Mouse (Mus musculus): Measurements from ENCODE around the gene Immp1l. TPM values are rescaled to one million over a fixed set of nuclear protein-coding genes. Genes with fewer than 3 reads are reported as not detected.
A peak's percentile ranks its signal among the peaks of the same experiment; 100 is the strongest.

The Immp1l gene
- polyA plus RNA-seq, 1 experiment from 2014 or later, result 139 TPM

DNA sequence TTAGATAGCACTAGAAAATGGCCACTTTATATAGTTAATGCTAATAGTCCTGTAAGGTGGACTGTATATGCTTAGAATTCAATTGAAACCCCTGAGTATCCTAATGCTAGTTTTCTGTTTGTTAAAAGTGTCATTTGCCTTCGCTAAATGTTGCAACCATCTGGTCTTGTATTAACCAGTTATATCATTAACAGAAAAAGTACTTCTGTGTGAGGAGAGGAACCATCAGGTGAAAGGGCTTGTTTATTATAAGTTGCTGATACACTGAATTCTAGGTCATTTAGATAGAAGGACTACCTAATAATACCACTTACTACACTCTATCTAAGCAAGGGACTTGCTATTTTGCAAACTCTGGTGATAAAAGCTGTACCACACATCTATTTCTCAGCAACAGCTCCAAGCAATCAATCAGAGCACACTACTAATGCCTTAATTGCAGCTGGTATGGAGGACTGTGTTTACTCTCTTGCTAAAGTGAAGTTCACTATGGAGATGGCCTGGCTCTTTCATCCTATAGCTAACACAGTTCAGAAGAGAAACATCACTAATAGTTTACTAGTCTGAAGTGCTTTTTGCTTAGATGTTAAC is 47.0 kb downstream of the Immp1l start:
- Histone ChIP-seq H3K4me2 (no peak overlapping the region), H3K27me3 (no peaks in the 10 kb centered on the region), H3K4me1 (replicated peaks) (no peaks in the 10 kb centered on the region), H3K4me3 (replicated peaks) (no peak overlapping the region), H3K9me3 (no peaks in the 10 kb centered on the region), H3K36me3 (no peaks in the 10 kb centered on the region), H3K27ac (no peak overlapping the region), H3K9ac (replicated peaks) (no peak overlapping the region)
- no peak for ATAC-seq (ENCODE audit: insufficient number of reproducible peaks, insufficient read depth, low FRiP score, low TSS enrichment, low read depth)
- WGBS, result 87% methylated on average over 1 of the region's 1 CpGs

DNA sequence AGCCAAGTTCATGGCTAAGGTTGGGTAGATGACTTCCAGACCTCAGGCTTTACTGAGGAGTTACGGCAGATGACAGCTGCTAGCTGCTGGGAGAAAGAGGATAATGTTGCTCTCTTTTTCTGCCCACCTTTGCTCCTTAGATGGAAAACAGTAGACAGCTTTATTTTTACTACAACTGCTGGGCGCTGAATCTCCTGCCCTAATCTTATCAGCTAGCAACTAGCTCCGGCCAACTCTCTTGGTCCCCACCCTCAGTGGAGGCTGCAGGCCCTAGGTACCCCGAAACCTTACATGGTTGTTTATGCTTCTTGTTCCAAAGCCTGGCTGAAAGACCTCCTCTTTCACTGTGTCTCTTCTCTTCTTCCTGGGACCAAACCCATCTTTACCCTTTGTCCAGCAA is 49.4 kb downstream of the Immp1l start:
- Histone ChIP-seq H3K27me3 (no peaks in the 10 kb centered on the region), H3K9me3 (no peaks in the 10 kb centered on the region), H3K4me2 (no peak overlapping the region), H3K4me1 (replicated peaks) (no peaks in the 10 kb centered on the region), H3K27ac (no peak overlapping the region), H3K4me3 (replicated peaks) (no peak overlapping the region), H3K9ac (replicated peaks) (no peak overlapping the region), H3K36me3 (no peaks in the 10 kb centered on the region)
- WGBS, result 85% methylated on average over 4 of the region's 4 CpGs
- ATAC-seq (ENCODE audit: insufficient number of reproducible peaks, insufficient read depth, low FRiP score, low TSS enrichment, low read depth), result no peak

DNA sequence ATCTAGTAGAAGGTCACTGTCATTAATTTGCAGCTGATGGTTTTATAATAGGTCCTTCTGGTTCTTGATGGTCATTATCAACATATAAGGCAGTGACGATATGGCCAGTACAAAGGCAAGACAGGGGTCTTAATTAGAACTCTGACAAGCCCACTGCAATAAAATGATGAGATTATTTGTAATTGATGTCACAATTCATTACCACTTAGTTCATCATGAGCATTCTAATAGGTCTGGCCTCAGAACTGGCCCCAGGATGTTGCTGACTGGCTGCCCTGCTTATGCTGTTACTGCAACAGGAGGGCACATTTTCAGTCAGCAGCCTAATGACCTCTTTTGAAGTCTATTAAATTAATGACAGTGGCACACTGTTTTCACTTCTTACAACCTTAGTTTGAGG is 59.0 kb downstream of the Immp1l start:
- H3K4me1 ChIP-seq (replicated peaks), result no peaks in the 10 kb centered on the region
- no peaks in the 10 kb centered on the region for H3K9me3 ChIP-seq
- ATAC-seq (ENCODE audit: insufficient number of reproducible peaks, insufficient read depth, low FRiP score, low TSS enrichment, low read depth), result no peak
- peaks cover 26% of the 10 kb centered on the region for H3K36me3 ChIP-seq
- no peak overlapping the region for H3K9ac ChIP-seq (replicated peaks)
- 61% methylated on average over 1 of the region's 1 CpGs for WGBS
- no peak overlapping the region for H3K4me3 ChIP-seq (replicated peaks)
- no peaks in the 10 kb centered on the region for H3K27me3 ChIP-seq
- H3K4me2 ChIP-seq, result no peak overlapping the region
- H3K27ac ChIP-seq, result no peak overlapping the region

DNA sequence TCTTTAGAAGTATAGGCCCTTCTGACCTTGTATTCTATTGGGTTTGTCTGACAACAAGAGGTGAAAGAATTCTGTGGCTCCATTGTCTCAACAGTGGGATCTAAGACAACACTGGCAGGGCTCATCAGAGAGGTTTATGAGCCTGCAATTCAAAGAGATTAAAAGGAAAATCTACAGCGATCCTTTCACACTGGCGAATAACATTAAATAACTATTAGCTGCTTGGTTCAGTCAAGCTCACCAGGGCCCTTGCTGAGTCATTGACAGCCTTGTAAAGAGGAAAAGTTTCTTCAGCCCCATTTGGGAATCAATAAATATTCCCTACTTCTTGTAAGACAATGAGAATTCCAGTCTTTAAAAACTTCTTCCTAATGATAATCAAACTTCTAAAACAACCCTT is 69.5 kb downstream of the Immp1l start:
- Histone ChIP-seq H3K4me1 (replicated peaks) (peaks cover 6% of the 10 kb centered on the region; the same call in 1 of the 2 replicates), H3K36me3 (peaks cover 14% of the 10 kb centered on the region), H3K4me2 (no peak overlapping the region), H3K9ac (replicated peaks) (no peak overlapping the region), H3K4me3 (replicated peaks) (no peak overlapping the region), H3K27ac (no peak overlapping the region), H3K27me3 (no peaks in the 10 kb centered on the region), H3K9me3 (no peaks in the 10 kb centered on the region)
- no peak for ATAC-seq (ENCODE audit: insufficient number of reproducible peaks, insufficient read depth, low FRiP score, low TSS enrichment, low read depth)
- 7% methylated on average over 2 of the region's 2 CpGs for WGBS

DNA sequence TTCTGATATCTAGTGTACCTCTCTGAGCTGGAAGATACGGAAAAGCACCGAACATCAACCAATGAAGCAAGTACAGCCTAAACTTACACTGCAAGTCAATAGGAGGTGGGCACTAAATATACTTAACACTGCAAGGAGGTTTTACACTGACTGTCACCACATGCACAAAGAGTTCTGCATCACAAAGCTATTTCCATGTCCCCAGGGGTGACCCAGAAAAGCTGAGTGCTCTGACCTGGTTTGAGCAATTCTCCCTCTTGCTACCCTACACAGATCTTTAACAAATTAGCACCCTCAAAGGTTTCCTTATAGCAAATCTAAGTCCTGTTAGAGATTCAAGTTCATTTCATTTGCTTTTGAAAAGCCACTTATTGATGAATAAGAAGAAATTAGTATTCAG is 73.6 kb downstream of the Immp1l start:
- H3K4me3 ChIP-seq (replicated peaks), result no peak overlapping the region
- peaks cover 3% of the 10 kb centered on the region; the same call in 1 of the 2 replicates for H3K4me1 ChIP-seq (replicated peaks)
- H3K9me3 ChIP-seq, result no peaks in the 10 kb centered on the region
- H3K27me3 ChIP-seq, result no peaks in the 10 kb centered on the region
- ATAC-seq (ENCODE audit: insufficient number of reproducible peaks, insufficient read depth, low FRiP score, low TSS enrichment, low read depth), result no peak
- 88% methylated on average over 2 of the region's 2 CpGs for WGBS
- H3K9ac ChIP-seq (replicated peaks), result no peak overlapping the region
- no peak overlapping the region for H3K4me2 ChIP-seq
- H3K36me3 ChIP-seq, result no peaks in the 10 kb centered on the region
- H3K27ac ChIP-seq, result no peak overlapping the region

DNA sequence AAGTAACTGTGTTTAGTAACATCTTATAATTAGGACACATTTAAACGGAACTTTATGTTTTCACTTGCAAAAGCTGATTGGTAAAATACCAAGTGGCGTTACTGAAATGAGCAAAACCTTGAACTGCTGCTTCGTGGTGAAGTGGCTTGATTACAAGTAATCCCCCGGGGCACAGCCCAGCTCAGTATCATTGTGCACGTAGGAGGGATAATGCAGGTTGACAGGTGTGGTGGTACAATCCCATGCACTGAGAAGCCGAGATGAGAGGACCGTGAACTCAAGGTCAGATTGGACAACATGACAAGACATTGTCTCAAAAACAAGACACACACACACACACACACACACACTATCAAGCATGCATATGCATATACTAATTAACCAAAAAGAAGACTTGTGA is 80.8 kb downstream of the Immp1l start:
- Histone ChIP-seq H3K4me2 (no peak overlapping the region), H3K9me3 (peaks cover 6% of the 10 kb centered on the region; the same call in 1 of the 2 replicates), H3K27ac (no peak overlapping the region), H3K36me3 (no peaks in the 10 kb centered on the region), H3K4me3 (replicated peaks) (no peak overlapping the region), H3K4me1 (replicated peaks) (0 out of 2 replicates have a peak, but pooled peaks cover 3% of the 10 kb centered on the region), H3K27me3 (no peaks in the 10 kb centered on the region), H3K9ac (replicated peaks) (no peak overlapping the region)
- ATAC-seq (ENCODE audit: insufficient number of reproducible peaks, insufficient read depth, low FRiP score, low TSS enrichment, low read depth), result no peak
- WGBS, result 90% methylated on average over 7 of the region's 7 CpGs

DNA sequence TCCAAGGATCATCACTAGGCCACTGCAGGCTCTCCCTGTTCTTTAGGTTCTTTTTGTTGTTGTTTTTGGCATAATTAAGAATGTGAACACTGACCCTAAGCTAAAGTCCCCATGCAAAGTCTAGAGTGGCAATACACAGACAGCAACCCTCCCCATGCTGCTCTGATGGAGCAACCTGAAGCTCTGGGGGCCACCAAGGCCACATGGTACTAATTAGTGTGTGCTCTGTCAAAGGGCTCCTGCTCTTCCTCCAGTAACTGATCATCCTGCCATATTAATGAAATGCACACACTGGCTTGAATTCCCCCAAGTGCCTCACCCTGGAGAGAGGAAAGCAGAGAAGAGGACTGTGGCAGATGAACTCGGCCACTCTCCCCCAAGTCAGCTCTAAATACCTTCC is 82.7 kb downstream of the Immp1l start:
- Histone ChIP-seq H3K4me3 (replicated peaks) (no peak overlapping the region), H3K36me3 (no peaks in the 10 kb centered on the region), H3K27ac (no peak overlapping the region), H3K4me1 (replicated peaks) (0 out of 2 replicates have a peak, but pooled peaks cover 3% of the 10 kb centered on the region), H3K4me2 (no peak overlapping the region), H3K27me3 (no peaks in the 10 kb centered on the region), H3K9me3 (peaks cover 6% of the 10 kb centered on the region; the same call in 1 of the 2 replicates), H3K9ac (replicated peaks) (no peak overlapping the region)
- WGBS, result 13% methylated on average over 1 of the region's 1 CpGs
- ATAC-seq (ENCODE audit: insufficient number of reproducible peaks, insufficient read depth, low FRiP score, low TSS enrichment, low read depth), result no peak

DNA sequence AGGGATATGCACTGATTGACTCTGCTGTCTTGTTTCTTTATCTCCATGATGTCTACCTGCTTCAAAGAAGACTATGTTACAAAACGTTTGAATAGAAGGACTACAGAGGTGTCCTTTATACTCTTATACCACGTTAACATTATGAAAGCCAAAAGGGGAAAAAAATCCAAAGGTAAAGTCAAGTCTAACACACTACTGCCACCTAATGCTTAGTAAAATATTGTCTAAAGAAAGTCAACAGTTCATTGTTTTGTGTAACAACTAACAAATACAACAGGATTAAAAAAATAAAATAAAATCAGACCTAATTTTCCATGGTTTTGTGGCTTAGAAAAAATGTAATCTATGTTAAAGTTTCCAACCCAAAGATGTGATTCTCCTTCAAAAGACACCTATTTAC is 83.6 kb downstream of the Immp1l start:
- no peak overlapping the region for H3K4me3 ChIP-seq (replicated peaks)
- H3K4me2 ChIP-seq, result no peak overlapping the region
- H3K9ac ChIP-seq (replicated peaks), result no peak overlapping the region
- no peaks in the 10 kb centered on the region for H3K36me3 ChIP-seq
- H3K27me3 ChIP-seq, result no peaks in the 10 kb centered on the region
- no peak for ATAC-seq (ENCODE audit: insufficient number of reproducible peaks, insufficient read depth, low FRiP score, low TSS enrichment, low read depth)
- H3K27ac ChIP-seq, result no peak overlapping the region
- 14% methylated on average over 2 of the region's 2 CpGs for WGBS
- H3K4me1 ChIP-seq (replicated peaks), result 0 out of 2 replicates have a peak, but pooled peaks cover 3% of the 10 kb centered on the region
- peaks cover 6% of the 10 kb centered on the region; the same call in 1 of the 2 replicates for H3K9me3 ChIP-seq

DNA sequence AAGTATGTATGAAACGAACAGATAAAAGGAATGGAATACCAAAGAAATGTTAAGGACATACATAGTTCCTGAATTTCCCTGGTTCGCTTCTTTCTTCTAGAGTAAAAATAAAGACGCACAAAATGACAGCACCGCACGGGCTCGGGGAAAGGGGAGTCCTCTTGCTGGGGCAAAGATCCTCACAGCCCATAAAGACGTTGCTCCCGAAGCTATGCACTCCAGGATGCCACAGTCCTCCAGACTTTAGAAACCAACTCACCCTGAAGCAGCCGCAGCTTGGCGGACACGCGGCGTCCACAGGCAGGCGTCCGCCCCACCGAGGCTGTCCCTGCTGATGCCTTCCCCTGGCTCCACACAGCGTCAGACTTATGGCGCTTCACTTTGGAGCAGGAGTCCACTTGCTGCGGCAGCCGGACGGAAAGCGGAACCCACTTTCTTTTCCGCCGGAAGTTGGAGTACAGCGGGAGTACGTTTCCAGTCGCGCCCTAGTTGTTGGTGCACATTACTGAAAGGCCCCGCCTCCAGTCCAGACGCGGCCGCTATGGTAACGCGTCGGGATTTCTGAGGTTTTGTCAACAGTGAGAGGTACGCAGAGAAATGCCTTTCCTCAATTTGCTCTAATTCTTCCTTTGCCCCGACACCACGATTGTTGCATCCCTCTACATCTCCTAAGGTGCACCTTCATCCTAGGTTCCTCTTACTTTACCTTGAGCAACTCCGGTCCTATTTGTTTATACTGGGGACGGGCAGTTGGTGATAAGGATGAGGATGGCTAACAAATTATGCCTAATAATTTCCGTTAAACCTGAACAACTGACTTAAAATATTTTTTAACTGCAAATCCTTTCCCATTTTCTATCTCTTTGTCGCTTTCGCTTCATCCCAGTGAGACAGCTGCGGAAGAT is 98.6 kb downstream of the Immp1l start, which contains the start of gene Dnajc24:
Gene Dnajc24 (minus strand): TSS at position 715 of the 905 bp plus-strand sequence.
- ATAC-seq (ENCODE audit: insufficient number of reproducible peaks, insufficient read depth, low FRiP score, low TSS enrichment, low read depth), result peak; percentile 96
- Histone ChIP-seq H3K4me1 (replicated peaks) (no peaks in the 10 kb centered on the region), H3K27me3 (no peaks in the 10 kb centered on the region), H3K9me3 (no peaks in the 10 kb centered on the region), H3K9ac (replicated peaks) (peak within 1 kb of the TSS; percentile 81), H3K4me2 (peak within 1 kb of the TSS; percentile 65), H3K36me3 (0 out of 2 replicates have a peak, but pooled peaks cover 3% of the 10 kb centered on the region), H3K4me3 (replicated peaks) (peak within 1 kb of the TSS; percentile 85), H3K27ac (peak within 1 kb of the TSS; percentile 78)
- 2% methylated on average over 44 of the region's 44 CpGs for WGBS

DNA sequence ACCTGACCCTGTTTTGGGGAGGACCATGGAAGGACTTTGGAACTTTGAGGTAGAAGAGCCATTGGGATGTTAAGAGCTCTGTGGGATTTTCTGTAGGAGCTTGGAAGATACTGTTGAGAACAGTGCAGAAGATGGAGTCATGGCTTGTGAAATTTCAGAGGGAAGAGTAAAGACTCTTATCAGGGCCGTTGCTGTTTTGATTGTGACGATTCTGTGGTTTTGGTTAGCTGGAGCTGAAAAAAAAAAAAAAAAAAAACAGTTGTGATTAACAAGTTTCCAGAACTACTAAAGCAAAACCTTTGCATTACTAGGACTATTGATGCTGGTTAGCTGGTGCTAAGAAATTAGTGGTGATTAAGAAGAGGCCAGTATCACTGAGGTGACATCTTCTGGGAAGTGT is 104.0 kb downstream of the Immp1l start:
- WGBS, result 87% methylated on average over 2 of the region's 2 CpGs
- Histone ChIP-seq H3K36me3 (no peaks in the 10 kb centered on the region), H3K27me3 (no peaks in the 10 kb centered on the region), H3K27ac (no peak overlapping the region), H3K4me1 (replicated peaks) (no peaks in the 10 kb centered on the region), H3K4me2 (no peak overlapping the region), H3K9ac (replicated peaks) (no peak overlapping the region), H3K4me3 (replicated peaks) (no peak overlapping the region), H3K9me3 (no peaks in the 10 kb centered on the region)
- no peak for ATAC-seq (ENCODE audit: insufficient number of reproducible peaks, insufficient read depth, low FRiP score, low TSS enrichment, low read depth)
